Mouse (Mus musculus): ENCODE results near the gene Stk39.

Gene Stk39

GRCm38 (mm10) chr2:68382394-68383059, 89.5 kb downstream of the Stk39 start:
- DNase-seq (ENCODE audit: low spot score): no peak

GRCm38 (mm10) chr2:68381881-68382280, 90.2 kb downstream of the Stk39 start:
- no peak for DNase-seq (ENCODE audit: low spot score)

GRCm38 (mm10) chr2:68381205-68381604, 90.9 kb downstream of the Stk39 start:
- DNase-seq (ENCODE audit: low spot score): no peak

GRCm38 (mm10) chr2:68379631-68380030, 92.4 kb downstream of the Stk39 start:
- DNase-seq (ENCODE audit: low spot score): no peak

GRCm38 (mm10) chr2:68378319-68378718, 93.7 kb downstream of the Stk39 start:
- DNase-seq (ENCODE audit: low spot score): no peak

- DNase-seq (ENCODE audit: low spot score): no peak
Measured at GRCm38 (mm10) chr2:68377251-68377681, 94.8 kb downstream of the Stk39 start.

GRCm38 (mm10) chr2:68376660-68377059, 95.4 kb downstream of the Stk39 start:
- DNase-seq (ENCODE audit: low spot score): peak; percentile 76

- no peak for DNase-seq (ENCODE audit: low spot score)
Measured at GRCm38 (mm10) chr2:68374202-68374601, 97.9 kb downstream of the Stk39 start.

- DNase-seq (ENCODE audit: low spot score): no peak
Measured at GRCm38 (mm10) chr2:68371912-68372311, 100.2 kb downstream of the Stk39 start.

GRCm38 (mm10) chr2:68370326-68370725, 101.7 kb downstream of the Stk39 start:
- no peak for DNase-seq (ENCODE audit: low spot score)

- DNase-seq (ENCODE audit: low spot score): no peak
Measured at GRCm38 (mm10) chr2:68369080-68369479, 103.0 kb downstream of the Stk39 start.

- DNase-seq (ENCODE audit: low spot score): no peak
Measured at GRCm38 (mm10) chr2:68367944-68368343, 104.1 kb downstream of the Stk39 start.

- DNase-seq (ENCODE audit: low spot score): no peak
Measured at GRCm38 (mm10) chr2:68366897-68367193, 105.2 kb downstream of the Stk39 start.

GRCm38 (mm10) chr2:68366091-68366896, 105.8 kb downstream of the Stk39 start:
- no peak for DNase-seq (ENCODE audit: low spot score)

- DNase-seq (ENCODE audit: low spot score): no peak
Measured at GRCm38 (mm10) chr2:68365504-68365903, 106.6 kb downstream of the Stk39 start.

GRCm38 (mm10) chr2:68364181-68364900, 107.7 kb downstream of the Stk39 start:
- no peak for DNase-seq (ENCODE audit: low spot score)

GRCm38 (mm10) chr2:68363159-68363558, 108.9 kb downstream of the Stk39 start:
- DNase-seq (ENCODE audit: low spot score): no peak

GRCm38 (mm10) chr2:68361701-68362100, 110.4 kb downstream of the Stk39 start:
- no peak for DNase-seq (ENCODE audit: low spot score)

- DNase-seq (ENCODE audit: low spot score): peak; percentile 61
Measured at GRCm38 (mm10) chr2:68350621-68351020, 121.4 kb downstream of the Stk39 start.

GRCm38 (mm10) chr2:68349593-68350383, 122.3 kb downstream of the Stk39 start:
- DNase-seq (ENCODE audit: low spot score): peak; percentile 91

GRCm38 (mm10) chr2:68348966-68349365, 123.1 kb downstream of the Stk39 start:
- no peak for DNase-seq (ENCODE audit: low spot score)

GRCm38 (mm10) chr2:68346606-68347237, 125.3 kb downstream of the Stk39 start:
- no peak for DNase-seq (ENCODE audit: low spot score)
